Mouse (Mus musculus): Measurements from ENCODE around the gene Castor2.

DNA sequence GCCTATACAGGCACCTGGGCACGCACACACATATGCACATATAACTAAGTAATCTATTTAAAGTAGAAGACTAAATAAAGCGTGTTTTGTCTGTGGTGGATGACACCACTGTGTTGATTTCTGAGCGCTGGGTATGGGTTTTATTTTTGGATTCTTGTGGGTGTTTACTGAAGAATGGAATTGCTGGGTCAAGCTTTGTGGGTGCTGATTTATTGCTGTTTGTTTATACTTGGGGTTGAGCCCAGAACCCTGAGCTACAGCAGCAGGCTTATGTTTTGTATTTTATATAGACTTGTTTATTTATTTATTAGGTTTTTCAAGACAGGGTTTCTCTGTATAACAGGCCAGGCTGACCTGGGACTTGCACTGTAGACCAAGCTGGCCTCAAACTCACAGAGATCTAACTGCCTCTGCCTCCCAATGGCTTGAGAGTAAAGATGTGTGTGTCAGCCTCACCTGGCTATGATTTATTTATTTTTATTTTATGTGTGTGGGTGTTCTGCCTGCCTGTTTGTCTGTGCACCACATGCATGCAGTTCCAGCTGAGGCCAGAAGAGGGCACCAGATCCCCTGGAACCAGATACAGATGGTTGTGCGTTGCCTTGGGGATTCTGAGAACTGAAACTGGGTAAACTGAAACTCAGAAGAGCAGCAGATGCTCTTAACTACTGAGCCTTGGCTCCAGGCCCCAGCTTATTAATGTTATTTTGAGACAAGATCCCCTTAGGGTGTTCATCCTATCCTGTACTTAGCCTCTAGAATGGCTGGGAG is 87.6 kb downstream of the Castor2 start:
- peak; percentile 96 for TF ChIP-seq CTCF (IDR thresholded peaks at IDR 0.05; ENCODE audit: control insufficient read depth, insufficient read depth, low read length)
- TF ChIP-seq POLR2A (IDR thresholded peaks at IDR 0.05; ENCODE audit: borderline replicate concordance, control insufficient read depth, low read depth, low read length) = no peak

Measured in bone marrow, adult 2 months (tissue).